Mouse (Mus musculus): ENCODE results near the gene Cdkal1. TPM values are rescaled to one million over a fixed set of nuclear protein-coding genes. Genes with fewer than 3 reads are reported as not detected.

Cdkal1 gene
- total and polyA plus RNA-seq, 2 experiments from 2014 or later = 17.4 to 17.6 TPM

DNA sequence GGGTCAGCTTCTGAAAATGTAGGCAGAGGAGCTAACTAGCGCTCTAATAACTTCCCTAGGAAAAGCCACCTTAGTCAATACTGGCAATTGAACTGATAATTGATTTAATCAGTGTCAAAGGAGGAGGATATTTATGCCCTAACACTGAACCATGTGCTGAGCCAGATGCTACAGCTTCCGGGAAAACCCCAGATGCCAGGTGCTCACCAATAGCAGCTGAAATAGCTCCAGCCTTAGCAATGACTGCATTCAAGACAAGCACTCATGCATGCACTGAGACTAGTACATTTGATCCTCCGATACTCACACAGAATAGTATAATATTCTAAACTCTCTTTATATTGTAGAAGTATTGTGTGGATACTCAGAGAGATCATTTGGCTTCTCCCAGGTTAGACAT is 368.8 kb downstream of the Cdkal1 start:
- Histone ChIP-seq H3K36me3 (ENCODE audit: insufficient read depth, low read length) (no peaks in the 10 kb centered on the region), H3K9me3 (ENCODE audit: low read length) (no peaks in the 10 kb centered on the region), H3K27me3 (ENCODE audit: insufficient read depth, low read length) (no peaks in the 10 kb centered on the region), H3K4me2 (ENCODE audit: low read depth, low read length, poor library complexity, severe bottlenecking) (no peak overlapping the region), H3K4me3 (ENCODE audit: low read depth, low read length) (no peak overlapping the region), H3K27ac (ENCODE audit: low read depth, low read length) (no peak overlapping the region), H3K4me1 (ENCODE audit: insufficient read depth, low read length) (no peaks in the 10 kb centered on the region), H3K9ac (replicated peaks; ENCODE audit: low read length, poor library complexity, severe bottlenecking) (no peak overlapping the region)
- ATAC-seq (ENCODE audit: low FRiP score) (no peak), DNase-seq (ENCODE audit: low spot score) (no peak)
- WGBS = 69% methylated on average over 3 of the region's 3 CpGs
- no peak for TF ChIP-seq CTCF (IDR thresholded peaks at IDR 0.05)

- no peak for ATAC-seq (ENCODE audit: low FRiP score)
- Histone ChIP-seq H3K4me3 (ENCODE audit: low read depth, low read length) (no peak overlapping the region), H3K27me3 (ENCODE audit: insufficient read depth, low read length) (no peaks in the 10 kb centered on the region), H3K4me2 (ENCODE audit: low read depth, low read length, poor library complexity, severe bottlenecking) (no peak overlapping the region), H3K9me3 (ENCODE audit: low read length) (no peaks in the 10 kb centered on the region), H3K9ac (replicated peaks; ENCODE audit: low read length, poor library complexity, severe bottlenecking) (no peak overlapping the region), H3K4me1 (ENCODE audit: insufficient read depth, low read length) (no peaks in the 10 kb centered on the region), H3K27ac (ENCODE audit: low read depth, low read length) (no peak overlapping the region), H3K36me3 (ENCODE audit: insufficient read depth, low read length) (no peaks in the 10 kb centered on the region)
- TF ChIP-seq CTCF (IDR thresholded peaks at IDR 0.05) = no peak
- WGBS = 83% methylated on average over 3 of the region's 3 CpGs
- no peak for DNase-seq (ENCODE audit: low spot score)
These were observed 371.5 kb downstream of the Cdkal1 start for GRCm38 (mm10) chr13:29483950-29484349.

GRCm38 (mm10) chr13:29482147-29482863 is 373.2 kb downstream of the Cdkal1 start:
- H3K36me3 ChIP-seq (ENCODE audit: insufficient read depth, low read length) = no peaks in the 10 kb centered on the region
- no peak for TF ChIP-seq CTCF (IDR thresholded peaks at IDR 0.05)
- H3K4me3 ChIP-seq (ENCODE audit: low read depth, low read length) = no peak overlapping the region
- no peaks in the 10 kb centered on the region for H3K4me1 ChIP-seq (ENCODE audit: insufficient read depth, low read length)
- 0 out of 2 replicates have a peak overlapping the region, but pooled peaks have one; percentile 47 for H3K27ac ChIP-seq (ENCODE audit: low read depth, low read length)
- H3K27me3 ChIP-seq (ENCODE audit: insufficient read depth, low read length) = no peaks in the 10 kb centered on the region
- H3K4me2 ChIP-seq (ENCODE audit: low read depth, low read length, poor library complexity, severe bottlenecking) = 0 out of 2 replicates have a peak overlapping the region, but pooled peaks have one; percentile 6
- ATAC-seq (ENCODE audit: low FRiP score) (no peak), DNase-seq (ENCODE audit: low spot score) (no peak)
- no peaks in the 10 kb centered on the region for H3K9me3 ChIP-seq (ENCODE audit: low read length)
- H3K9ac ChIP-seq (replicated peaks; ENCODE audit: low read length, poor library complexity, severe bottlenecking) = no peak overlapping the region
- WGBS = 48% methylated on average over 9 of the region's 9 CpGs

- no peaks in the 10 kb centered on the region for H3K36me3 ChIP-seq (ENCODE audit: insufficient read depth, low read length)
- H3K4me3 ChIP-seq (ENCODE audit: low read depth, low read length) = no peak overlapping the region
- no peak overlapping the region for H3K27ac ChIP-seq (ENCODE audit: low read depth, low read length)
- no peaks in the 10 kb centered on the region for H3K27me3 ChIP-seq (ENCODE audit: insufficient read depth, low read length)
- H3K9ac ChIP-seq (replicated peaks; ENCODE audit: low read length, poor library complexity, severe bottlenecking) = no peak overlapping the region
- no peak for TF ChIP-seq CTCF (IDR thresholded peaks at IDR 0.05)
- no peaks in the 10 kb centered on the region for H3K4me1 ChIP-seq (ENCODE audit: insufficient read depth, low read length)
- H3K4me2 ChIP-seq (ENCODE audit: low read depth, low read length, poor library complexity, severe bottlenecking) = no peak overlapping the region
- ATAC-seq (ENCODE audit: low FRiP score) (no peak), DNase-seq (ENCODE audit: low spot score) (no peak)
- WGBS = 81% methylated on average over 4 of the region's 4 CpGs
- H3K9me3 ChIP-seq (ENCODE audit: low read length) = no peaks in the 10 kb centered on the region
These were observed 379.1 kb downstream of the Cdkal1 start for GRCm38 (mm10) chr13:29476421-29476820.

- H3K36me3 ChIP-seq (ENCODE audit: insufficient read depth, low read length) = no peaks in the 10 kb centered on the region
- 96% methylated on average over 9 of the region's 9 CpGs for WGBS
- no peaks in the 10 kb centered on the region for H3K4me1 ChIP-seq (ENCODE audit: insufficient read depth, low read length)
- no peaks in the 10 kb centered on the region for H3K9me3 ChIP-seq (ENCODE audit: low read length)
- no peak overlapping the region for H3K27ac ChIP-seq (ENCODE audit: low read depth, low read length)
- no peaks in the 10 kb centered on the region for H3K27me3 ChIP-seq (ENCODE audit: insufficient read depth, low read length)
- no peak overlapping the region for H3K9ac ChIP-seq (replicated peaks; ENCODE audit: low read length, poor library complexity, severe bottlenecking)
- no peak overlapping the region for H3K4me2 ChIP-seq (ENCODE audit: low read depth, low read length, poor library complexity, severe bottlenecking)
- ATAC-seq (ENCODE audit: low FRiP score) (no peak), DNase-seq (ENCODE audit: low spot score) (no peak)
- H3K4me3 ChIP-seq (ENCODE audit: low read depth, low read length) = no peak overlapping the region
- no peak for TF ChIP-seq CTCF (IDR thresholded peaks at IDR 0.05)
These were observed 381.2 kb downstream of the Cdkal1 start for GRCm38 (mm10) chr13:29474301-29474700.

DNA sequence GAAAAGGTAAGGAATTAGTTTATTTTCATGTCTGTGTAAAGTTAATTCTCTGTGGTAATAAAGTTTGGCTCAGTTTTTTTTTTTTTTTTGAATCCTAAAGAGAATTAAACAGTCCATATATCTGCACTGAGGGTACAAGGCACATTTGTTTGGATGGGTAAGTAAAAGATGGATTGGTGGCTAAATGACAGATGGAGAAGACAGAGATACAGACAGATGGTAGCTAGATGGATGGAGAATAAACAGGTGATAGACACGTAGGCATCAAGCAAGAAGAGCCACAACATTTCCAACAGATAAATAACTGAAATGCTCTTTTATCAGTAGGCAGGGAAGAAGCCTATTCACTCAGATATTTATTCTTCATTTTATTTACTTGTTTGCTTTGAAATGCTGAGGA is 381.7 kb downstream of the Cdkal1 start:
- H3K9ac ChIP-seq (replicated peaks; ENCODE audit: low read length, poor library complexity, severe bottlenecking) = no peak overlapping the region
- H3K4me2 ChIP-seq (ENCODE audit: low read depth, low read length, poor library complexity, severe bottlenecking) = no peak overlapping the region
- H3K36me3 ChIP-seq (ENCODE audit: insufficient read depth, low read length) = no peaks in the 10 kb centered on the region
- H3K4me3 ChIP-seq (ENCODE audit: low read depth, low read length) = no peak overlapping the region
- no peaks in the 10 kb centered on the region for H3K9me3 ChIP-seq (ENCODE audit: low read length)
- TF ChIP-seq CTCF (IDR thresholded peaks at IDR 0.05) = no peak
- no peaks in the 10 kb centered on the region for H3K4me1 ChIP-seq (ENCODE audit: insufficient read depth, low read length)
- WGBS = 96% methylated on average over 1 of the region's 1 CpGs
- DNase-seq (ENCODE audit: low spot score) = no peak
- ATAC-seq (ENCODE audit: low FRiP score) = no peak
- H3K27me3 ChIP-seq (ENCODE audit: insufficient read depth, low read length) = no peaks in the 10 kb centered on the region
- no peak overlapping the region for H3K27ac ChIP-seq (ENCODE audit: low read depth, low read length)
